Mouse (Mus musculus): ENCODE data around the gene Ppp2r2d.

The Ppp2r2d gene

GRCm38 (mm10) chr7:138845544-138846391 lies at the start of gene Ppp2r2d, which contains the start of gene Mapk1ip1:
Ppp2r2d (plus strand) TSS chr7:138846079.
Mapk1ip1 (minus strand) TSS chr7:138846273.
- peak; percentile 96 for DNase-seq

DNA sequence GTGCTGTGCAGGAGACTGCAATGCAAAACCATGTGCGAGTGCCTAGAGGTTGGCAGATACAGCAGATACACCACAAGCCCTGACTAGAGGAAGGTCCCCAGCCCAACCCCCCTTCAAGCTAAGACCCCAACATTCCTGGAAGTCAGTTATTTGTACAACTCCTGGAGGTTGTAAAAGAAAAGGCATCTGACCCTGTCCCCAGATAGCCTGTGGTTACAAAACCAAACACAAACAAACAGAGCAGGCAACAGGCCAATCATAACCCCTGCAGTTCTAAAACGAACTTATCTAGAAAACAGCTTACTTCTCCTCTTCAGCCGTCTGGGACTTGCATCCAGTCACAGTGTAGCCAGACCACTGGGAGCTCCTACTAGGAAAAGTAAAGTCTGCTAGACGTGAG lies 42.5 kb upstream of the Ppp2r2d start:
- DNase-seq, result no peak

GRCm38 (mm10) chr7:138807146-138807545 lies 38.7 kb upstream of the Ppp2r2d start:
- DNase-seq, result no peak

DNA sequence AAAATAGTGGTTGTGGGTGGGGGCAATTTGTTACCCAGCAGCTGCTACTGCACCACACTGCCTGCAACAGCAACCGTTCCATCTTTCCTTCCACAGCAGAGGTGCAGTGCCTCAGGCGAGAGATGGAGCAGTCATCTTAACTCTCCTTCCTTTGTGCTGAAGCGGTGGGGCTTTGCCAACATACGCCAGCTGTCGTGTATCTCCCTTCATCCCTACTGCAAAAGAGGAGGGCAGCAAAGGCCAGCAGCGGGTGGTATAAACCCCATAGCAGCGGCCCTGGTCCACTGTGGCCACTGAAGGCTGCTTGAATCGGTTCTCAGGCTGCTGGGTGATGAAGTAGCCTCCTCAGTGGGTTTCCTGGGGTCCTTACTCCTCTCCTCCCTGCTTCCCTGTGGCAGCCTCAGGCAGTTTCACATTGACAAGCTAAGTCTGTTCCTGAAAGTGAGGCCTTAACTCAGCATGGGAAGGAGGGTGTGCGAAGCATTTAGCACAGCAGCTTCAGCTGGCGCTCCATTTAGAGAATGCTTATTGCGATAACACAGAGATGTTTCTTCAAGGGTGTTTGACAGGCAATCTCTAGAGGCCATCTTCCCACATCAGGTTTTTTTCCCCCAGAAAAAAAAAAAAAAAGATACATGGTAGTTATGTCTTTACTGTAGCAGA lies 32.5 kb upstream of the Ppp2r2d start:
- no peak for DNase-seq

DNA sequence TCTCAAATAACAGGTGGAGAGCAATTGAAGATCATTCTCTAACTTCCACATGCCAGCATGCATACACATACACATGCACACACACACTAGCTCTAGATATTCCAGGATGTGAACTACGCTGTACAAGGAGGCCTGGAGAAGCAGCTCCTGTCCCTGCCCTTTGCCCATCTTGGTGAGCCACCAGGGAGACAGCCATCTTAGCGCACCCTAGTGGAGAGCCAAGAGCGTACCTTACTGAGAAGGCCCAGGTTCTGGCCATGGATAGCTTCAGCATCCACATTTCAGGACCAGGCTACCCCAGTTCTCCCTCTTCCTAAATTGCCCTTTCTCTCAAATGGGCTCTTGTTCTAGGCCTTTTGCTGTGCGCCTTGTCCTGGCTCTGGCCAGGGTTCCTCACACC lies 27.6 kb upstream of the Ppp2r2d start:
- peak; percentile 9 for DNase-seq

- DNase-seq, result no peak
These were observed 21.5 kb upstream of the Ppp2r2d start for GRCm38 (mm10) chr7:138824423-138824822.

- no peak for DNase-seq
These were observed 20.7 kb upstream of the Ppp2r2d start for GRCm38 (mm10) chr7:138824995-138825756.

- peak; percentile 57 for DNase-seq
These were observed 18.1 kb upstream of the Ppp2r2d start for GRCm38 (mm10) chr7:138827812-138828211.

DNA sequence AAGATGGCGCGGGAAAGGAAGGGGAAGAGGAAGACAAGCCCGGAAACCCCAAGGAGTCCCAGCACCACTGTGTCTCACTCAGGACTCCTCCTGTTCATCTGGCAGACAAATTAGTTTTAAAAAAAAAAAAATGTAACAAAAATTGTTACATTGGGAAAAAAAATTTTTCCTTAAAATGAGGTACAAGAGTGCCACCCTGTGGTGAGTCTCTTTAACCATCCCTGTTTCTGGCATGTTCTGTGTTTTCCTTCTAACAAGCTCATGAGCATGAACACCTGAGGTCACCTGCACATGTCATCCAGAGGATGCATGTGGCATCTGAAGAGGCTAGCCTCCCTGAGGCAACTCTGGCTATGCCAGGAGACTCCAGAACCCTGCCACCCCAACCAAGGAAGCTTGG lies 10.9 kb upstream of the Ppp2r2d start:
- DNase-seq, result no peak

DNA sequence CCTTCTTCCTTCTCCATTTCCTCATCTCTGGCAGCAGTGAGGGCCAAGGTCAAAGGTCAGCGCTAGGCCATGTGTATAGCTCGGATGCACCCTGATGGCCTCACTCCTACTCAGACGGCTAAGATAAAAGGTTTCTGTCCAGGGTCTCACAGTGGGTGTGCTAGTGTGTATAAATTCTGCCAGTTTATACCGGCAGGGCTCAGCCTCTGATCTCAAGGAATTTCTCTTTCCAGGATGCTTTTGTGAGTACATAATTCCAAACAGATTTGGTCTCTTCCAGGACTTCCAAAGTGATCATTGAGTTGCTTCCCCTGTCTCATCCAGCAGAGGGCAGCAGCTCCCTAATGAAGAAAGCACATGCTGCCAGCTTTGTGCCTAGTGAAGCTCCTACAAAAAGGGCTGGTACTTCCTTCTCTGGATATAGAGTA lies 5.3 kb upstream of the Ppp2r2d start:
- peak; percentile 61 for DNase-seq

- no peak for DNase-seq
These were observed 4.3 kb upstream of the Ppp2r2d start for GRCm38 (mm10) chr7:138841436-138842151.

- no peak for DNase-seq
These were observed 2.5 kb upstream of the Ppp2r2d start for GRCm38 (mm10) chr7:138843421-138843820.

GRCm38 (mm10) chr7:138845111-138845510 lies 768 bp upstream of the Ppp2r2d start:
- no peak for DNase-seq

- no peak for DNase-seq
These were observed 668 bp downstream of the Ppp2r2d start for GRCm38 (mm10) chr7:138846502-138846991.

DNA sequence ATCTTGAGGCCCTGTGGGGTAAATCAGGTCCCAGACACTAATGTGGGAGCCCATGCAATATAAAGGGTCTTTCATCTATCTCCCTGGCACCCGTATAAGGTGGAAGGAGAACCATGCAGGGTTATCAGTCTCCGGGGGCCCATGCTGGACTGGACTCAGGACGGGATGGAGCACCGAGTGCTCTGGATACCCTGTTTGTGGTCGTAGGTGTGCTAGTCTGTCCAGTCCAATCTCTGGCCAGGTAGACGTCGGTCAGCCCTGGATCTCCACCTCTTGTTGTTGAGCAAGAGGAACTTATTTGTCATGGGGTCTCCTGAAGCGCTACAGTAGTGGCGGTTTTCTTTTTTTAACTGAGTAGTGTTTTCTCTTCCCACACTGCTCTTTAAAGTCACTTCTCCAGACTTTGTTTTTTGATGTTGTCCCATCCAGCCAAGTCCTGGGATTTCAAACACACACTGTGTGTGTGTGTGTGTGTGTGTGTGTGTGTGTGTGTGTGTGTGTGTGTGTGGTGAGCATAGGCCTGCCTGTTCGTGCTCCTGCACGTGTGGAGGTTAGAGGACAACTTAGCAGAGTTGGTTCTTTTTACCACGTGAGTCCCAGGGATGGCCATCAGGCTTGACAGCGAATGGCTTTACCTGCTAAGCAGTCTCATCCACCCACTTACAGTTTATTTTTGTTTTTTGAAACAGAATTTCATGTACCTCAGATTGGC lies 1.6 kb downstream of the Ppp2r2d start:
- DNase-seq, result no peak

- DNase-seq, result no peak
These were observed 2.4 kb downstream of the Ppp2r2d start for GRCm38 (mm10) chr7:138848028-138848920.

- DNase-seq, result no peak
These were observed 4.2 kb downstream of the Ppp2r2d start for GRCm38 (mm10) chr7:138850083-138850482.

DNA sequence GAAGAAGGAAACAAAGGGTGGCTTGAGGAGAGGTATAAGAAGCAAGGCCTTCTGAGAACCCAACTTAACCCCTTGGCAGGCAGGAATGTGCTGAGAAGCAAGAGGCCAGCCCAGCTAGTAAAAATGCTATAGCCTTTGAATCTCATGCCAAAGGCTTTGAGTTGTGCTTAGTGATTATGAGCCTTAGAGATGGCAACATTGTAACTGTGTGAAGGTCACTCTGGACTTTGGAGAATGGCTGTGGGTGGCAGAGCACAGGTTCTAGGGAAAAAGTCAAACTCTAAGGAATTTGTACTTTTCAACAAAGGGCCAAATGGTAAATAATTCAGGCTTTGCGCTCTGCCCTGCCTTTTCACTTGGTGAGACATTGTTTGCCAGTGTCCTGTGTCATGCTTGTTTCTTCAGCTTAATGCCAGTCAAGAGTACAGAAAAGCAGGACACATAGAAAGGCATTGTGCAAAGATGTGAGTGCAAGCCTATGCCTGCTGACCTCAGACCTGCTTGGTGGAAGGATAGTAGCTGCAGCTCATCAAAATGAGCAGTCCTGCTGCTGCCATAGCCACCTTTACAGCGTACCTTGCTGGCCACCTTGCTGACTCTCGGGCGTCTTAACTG lies 7.6 kb downstream of the Ppp2r2d start:
- no peak for DNase-seq

DNA sequence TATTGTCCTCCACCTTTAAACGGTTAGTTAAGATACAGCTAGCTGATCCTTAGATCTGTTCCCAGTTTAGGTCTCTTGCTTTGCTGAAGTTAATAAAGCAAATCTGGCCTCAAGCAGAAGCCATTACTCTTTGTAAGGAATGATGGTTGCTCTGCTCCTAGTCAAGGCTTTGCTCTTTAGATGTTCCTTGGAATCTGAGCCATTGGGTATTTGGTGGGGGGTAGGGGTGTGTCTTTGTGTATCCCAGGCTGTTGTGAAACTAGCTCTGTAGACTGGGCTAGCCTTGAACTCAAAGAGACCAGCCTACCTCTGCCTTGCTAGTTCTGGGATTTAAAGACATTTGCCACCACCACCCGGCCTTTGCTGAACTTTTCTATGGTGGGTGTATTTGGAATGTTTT lies 8.3 kb downstream of the Ppp2r2d start:
- DNase-seq, result no peak

DNA sequence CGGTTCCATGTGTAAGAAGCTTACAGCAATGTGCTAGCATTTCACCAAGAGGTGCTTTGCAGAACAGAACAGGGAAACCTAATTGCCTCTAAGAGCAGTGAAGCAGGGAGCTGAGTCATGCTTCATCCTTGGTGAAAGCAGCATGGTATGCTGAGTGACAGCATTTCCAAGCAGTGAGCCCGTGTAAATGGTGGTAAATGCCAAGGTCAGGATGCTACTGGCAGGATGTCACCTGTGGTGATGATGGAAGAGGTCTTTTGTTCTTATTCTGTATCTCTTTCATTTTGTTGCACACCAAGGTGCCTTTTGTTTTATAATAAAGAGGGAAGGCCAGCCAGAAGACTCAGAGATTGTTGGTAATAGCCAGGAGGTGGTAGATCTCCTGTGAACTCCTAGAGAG lies 10.8 kb downstream of the Ppp2r2d start:
- no peak for DNase-seq

Measured in thymus, postnatal 14 days (tissue).